Mouse (Mus musculus): ENCODE measurements around the gene Rasl11a.
A peak's percentile ranks its signal among the peaks of the same experiment; 100 is the strongest.

The Rasl11a gene

DNA sequence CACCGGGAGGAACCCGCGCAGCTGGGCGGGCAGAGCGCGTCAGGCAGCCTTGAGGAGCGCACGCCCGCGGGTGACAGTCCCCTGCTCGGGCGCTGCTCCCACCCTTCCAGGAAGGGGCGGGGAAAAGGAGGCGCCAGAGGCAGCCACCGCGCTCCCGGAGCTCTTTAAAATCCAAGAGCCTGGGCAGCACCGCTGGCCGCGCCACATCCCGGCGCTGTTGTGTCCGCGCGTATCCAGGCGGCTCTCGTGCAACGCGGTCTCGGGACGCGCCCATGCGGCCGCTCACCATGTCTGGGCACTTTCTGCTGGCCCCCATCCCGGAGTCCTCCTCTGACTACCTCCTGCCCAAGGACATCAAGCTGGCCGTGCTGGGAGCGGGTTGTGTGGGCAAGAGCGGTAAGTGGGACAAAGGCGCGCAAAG lies at the start of gene Rasl11a:
TSS of gene Rasl11a (plus strand) at position 127 of the 421 bp plus-strand sequence.
- peak; percentile 15 to 24 for DNase-seq

DNA sequence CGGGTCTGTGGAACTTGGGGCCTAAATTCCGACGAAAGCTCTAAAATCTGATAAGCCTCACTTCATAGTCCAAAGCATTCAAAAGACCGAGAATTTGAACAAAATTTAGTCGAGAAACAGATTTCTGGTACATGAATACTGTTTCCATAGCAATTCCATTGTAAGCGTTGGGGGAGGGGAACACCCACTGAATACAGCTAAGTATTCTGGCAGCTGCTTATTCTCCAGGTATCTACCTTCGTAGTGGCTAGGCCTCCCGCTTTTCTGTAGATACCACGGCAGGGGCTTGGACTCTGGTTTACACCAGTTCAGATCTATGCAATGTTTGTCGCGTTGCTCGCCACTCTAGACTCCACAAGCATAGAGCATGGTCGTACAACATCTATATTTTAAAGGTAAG lies 49.1 kb upstream of the Rasl11a start:
- DNase-seq, result no peak

DNA sequence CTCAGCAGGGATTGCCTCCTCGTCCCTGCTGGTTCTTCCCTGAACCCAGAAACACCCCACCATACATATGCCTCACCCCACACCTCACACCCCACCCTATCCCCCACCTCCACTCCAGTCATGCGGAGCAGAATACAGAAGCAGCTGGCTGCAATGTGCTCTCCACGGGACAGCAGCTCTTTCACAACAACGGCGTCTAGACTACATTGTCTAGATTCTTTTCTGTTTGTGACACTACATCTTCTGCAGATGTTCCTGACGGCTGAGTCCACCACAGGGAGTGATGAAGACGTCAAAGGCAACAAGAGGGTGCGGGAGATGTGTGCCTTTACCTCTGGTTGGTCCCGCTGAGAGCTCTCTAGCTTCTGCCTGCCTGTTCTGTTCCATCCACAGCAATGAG lies 46.8 kb upstream of the Rasl11a start:
- DNase-seq, result no peak

DNA sequence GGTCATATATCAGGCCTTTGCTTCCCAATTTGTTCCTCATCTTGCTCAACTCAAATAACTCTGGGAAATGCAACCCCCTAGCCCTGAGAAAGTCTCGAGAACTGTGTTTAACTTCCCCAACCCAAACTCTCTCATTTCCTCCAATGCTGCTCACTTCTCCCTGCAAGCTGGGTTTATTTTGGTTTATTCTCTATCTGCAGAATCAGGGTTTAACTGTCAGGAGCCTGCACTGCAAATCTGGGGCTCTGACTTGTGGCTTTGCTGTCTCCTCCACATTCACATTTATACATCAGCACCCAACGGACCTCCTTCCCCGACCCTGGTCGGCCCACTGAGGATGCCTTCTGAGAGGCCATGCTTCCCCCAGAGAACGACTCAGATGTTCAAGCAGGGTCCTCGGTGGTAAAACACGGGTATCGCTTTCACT lies 38.9 kb upstream of the Rasl11a start:
- DNase-seq, result no peak

DNA sequence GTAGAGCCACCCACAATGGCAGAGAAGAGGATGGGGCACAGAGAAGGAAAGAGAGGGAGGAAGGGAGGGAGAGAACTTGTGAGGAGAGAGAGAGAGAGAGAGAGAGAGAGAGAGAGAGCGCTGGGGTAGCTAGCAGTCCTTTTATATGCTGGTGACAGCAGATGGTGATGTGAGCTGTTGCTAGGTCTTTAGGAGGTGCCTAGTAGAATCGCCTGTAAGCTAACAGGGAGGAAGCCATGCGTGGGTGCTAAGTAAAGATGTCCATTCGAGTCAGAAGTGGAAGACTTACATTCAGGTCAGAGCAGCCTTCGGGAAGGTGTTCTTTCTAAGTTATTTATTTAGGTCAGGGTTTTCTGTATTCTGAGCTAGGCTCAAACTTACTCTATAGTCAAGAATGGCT lies 34.9 kb upstream of the Rasl11a start:
- no peak for DNase-seq

DNA sequence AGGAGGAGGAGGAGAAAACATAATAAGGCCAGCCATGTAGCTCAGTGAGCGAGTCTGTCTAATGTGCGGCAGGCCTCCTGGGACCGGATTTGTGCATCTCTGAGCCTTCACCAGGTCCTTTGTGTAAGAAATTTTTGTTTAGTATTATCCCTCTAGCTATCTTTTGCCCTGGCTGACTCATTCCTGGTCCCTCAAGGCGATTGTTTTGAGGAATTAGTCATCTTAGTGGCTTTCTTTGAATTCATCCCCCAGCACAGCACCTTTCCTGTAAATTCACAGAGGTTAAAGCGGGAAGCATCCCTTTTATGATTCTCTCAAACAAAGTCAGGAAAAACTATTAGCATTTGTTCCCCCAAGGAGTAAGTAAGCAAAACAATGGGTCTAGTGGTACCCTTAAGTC lies 32.0 kb upstream of the Rasl11a start:
- DNase-seq, result no peak

DNA sequence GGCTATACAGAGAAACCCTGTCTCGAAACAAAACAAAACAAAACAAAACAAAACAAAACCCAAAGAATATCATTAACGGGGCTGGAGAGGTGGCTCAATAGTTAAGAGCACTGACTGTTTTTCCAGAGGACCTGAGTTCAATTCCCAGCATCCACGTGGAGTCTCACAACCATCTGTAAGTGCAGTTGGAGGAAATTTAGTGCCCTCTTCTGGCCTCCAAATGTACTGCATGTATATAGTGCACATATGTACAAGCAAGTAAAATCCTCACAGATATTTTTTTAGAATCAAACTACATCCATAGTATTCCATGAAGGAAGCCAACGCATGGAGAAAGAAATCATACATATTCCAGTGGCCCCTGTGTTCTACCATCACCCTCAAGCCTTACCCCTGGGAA lies 31.4 kb upstream of the Rasl11a start:
- no peak for DNase-seq

DNA sequence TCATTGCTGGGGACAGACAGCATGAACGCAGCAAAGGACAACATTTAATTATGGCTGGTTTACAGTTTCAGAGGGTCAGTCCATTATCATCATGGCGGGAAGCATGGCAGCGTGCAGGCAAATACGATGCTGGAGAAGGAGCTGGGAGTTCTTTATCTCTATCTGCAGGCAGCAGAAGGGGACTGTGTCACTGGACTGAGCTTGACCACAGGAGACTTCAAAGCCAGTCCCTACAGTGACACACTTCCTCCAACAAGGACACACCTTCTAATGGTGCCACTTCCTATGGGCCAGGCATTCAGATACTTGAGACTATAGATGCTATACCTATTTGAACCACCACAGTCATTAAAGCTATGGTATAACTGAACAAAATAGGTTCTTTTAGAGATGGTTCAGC lies 29.5 kb upstream of the Rasl11a start:
- no peak for DNase-seq

DNA sequence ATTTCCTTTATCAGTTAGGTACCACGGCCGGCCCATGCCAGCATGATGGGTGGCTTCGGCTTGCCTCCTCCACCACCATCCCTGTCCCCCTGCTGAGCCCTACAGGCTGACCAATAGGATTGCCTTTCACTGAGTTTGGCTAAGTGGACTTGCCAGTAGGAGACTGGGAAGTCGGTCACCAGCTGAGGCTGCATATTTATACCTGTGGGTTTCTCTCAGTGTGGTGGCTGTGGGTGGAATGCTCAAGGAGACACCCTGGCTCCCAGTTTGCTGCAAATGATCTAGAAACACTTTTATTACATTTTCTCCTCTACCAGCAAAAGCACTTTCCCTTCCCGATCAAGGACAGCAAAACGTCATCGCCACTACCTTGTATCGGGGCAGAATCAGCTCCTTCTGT lies 27.3 kb upstream of the Rasl11a start:
- no peak for DNase-seq

DNA sequence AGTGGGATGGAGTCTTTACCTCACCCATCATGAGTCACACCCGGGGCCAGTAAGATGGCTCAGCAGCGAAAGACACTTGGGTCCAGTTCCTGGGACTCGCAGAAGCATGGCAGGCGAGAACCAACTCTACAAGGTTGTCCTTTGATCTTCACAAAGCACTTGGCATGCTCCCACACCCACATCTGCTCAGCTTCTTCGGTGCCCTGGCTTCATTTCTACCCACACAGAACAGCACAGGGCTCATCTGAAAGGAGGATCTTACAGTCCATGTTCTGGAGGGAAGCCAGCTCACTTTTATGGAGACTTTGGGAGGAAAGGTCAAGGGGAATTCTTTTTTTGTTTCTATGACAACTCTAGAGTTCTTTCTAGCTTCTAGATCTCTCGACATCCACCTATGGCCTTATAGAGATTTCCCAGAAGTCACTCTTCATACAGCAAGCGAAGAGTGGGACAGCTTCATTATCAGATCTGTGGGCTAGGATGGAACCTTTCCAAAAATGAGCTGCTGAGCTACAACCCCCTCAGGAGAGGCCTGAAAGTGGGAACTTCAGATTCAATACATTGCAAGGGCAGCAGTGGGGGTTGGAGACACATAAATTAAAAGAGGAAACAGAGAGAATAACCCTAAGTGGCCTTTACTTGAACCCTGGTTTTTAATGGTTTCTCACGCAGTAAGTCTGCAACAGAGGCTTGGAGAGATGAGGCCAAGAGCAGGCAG lies 25.8 kb upstream of the Rasl11a start:
- DNase-seq, result no peak

DNA sequence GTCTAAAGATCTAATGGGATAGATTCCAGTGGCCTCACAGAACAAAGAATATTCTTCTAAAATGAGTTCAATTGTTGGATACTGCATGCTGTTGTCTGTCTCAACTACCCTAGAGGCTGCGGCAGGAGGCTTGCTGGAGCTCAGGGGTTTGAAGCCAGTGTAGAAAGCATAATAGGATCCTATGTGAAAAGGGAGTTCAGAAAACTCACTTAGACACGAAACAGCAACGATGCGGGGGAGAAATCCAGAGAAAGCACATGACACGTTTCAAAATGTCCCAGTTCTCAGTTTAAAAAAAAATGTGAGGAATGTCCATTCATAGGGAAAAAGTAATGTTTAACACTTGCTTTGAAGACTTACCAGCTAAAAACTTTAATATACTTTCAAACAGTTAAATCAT lies 21.9 kb upstream of the Rasl11a start:
- no peak for DNase-seq

DNA sequence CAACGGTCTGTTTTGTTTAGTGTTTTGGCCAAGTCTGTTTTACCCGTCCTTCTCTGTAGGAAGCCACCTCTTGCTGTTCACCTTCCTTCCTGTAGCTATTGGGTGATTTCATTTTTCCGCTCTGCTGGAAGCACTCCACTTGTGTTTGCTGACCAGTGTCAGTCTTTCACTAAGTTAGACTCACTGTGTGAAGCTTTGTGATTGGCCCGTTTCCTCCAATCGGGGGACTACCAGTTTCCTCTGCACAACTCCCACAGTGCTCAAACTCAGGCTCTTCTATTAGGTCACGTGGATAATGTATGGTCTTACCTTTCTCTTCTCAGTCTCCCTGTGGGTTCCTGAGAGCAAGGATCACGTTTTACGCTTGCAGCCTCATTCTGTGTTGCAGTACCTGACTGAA lies 15.3 kb upstream of the Rasl11a start:
- DNase-seq, result peak in 1 of 2 experiments; percentile 25

DNA sequence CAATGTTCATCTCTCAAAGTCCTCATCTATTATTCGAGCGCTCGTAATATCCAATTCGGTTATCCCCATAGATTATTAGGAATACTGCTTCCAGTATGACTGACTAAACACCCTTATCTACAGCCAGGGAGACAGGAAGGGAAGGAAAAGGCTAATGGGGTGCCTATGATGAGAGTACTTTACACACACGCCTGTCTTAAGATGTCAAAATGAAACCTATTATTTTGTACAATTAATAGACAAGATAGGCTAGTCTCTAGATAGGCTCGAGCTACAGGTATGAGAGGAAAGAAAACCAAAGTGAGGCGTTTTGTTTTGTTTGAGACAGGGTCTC lies 12.5 kb upstream of the Rasl11a start:
- DNase-seq, result no peak

DNA sequence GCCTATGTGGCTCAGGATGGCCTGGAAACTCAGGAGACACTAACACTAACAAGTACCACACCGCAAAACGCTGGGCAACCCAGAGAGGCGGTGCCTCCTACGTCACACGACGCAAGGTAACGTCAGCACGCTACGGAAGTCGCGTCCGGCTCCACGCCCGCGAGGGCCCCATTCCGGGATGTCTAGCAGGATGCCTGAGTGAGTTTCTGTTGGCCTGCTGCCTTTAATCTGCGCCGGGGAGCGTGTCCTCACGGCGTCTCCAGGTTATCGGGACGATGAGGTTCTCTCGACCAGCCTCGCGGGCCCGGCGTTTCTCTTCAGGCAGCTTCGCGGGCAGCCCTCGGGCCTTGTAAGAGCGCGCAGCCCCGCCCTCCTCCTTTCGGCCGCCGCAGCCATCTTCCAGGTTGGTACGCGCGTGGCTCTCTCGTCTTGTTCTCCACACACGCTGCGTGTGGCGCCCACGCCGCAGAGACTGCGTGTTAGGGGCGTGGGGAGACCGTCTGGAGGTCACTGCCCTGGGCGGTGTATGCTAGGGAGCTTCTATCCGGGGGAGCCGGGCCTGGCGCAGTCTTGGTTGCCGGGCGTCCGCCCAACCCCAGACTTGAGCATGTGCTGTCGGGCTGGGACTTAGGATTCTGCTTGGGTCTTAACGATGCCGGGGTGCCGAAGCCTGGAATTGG lies 12.0 kb upstream of the Rasl11a start, which contains the start of gene Rpl21:
TSS of gene Rpl21 (plus strand) at position 122 of the 680 bp plus-strand sequence.
- DNase-seq, result peak; percentile 96 to 98

DNA sequence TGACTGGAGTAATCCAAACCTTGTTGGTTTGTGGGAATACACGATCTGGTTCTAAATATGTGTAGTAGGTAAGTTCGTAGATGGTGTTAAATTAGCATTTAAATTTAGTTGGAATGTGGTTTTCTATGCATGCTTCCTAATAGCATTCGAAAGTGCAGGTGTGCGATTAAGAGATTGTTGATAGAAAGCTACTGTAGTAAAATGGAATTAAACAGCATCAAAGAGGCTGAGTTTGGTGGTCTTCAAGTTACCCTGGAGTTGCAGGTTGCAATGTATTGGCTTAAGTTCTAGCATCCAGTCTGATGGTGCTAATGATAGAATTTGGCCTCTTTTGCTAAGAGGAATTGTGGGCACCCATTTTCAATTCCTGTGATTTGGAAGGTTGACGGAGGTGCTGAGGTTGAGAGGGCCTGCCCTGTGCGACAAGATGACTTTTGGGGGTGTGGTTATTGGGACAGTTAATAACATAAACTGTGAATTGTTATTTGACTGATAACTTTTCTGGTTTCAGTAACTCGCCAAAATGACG lies 11.1 kb upstream of the Rasl11a start:
- DNase-seq, result no peak

DNA sequence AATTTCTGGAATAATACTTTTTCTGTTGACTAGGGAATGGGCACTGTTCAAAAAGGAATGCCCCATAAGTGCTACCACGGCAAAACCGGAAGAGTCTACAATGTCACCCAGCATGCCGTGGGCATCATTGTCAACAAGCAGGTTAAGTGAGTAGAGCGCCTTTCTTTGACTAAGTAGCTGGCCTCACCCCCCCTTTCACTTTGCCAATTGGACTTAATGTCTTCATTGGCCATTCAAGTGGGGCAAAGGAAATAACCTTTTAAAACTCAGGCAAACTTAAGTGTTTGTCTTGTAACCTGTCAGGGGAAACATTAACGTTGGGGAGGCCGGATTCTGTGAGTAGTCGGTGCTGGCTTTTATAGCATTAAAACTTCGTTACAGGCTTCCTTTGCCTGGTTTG lies 9.9 kb upstream of the Rasl11a start:
- DNase-seq, result no peak

DNA sequence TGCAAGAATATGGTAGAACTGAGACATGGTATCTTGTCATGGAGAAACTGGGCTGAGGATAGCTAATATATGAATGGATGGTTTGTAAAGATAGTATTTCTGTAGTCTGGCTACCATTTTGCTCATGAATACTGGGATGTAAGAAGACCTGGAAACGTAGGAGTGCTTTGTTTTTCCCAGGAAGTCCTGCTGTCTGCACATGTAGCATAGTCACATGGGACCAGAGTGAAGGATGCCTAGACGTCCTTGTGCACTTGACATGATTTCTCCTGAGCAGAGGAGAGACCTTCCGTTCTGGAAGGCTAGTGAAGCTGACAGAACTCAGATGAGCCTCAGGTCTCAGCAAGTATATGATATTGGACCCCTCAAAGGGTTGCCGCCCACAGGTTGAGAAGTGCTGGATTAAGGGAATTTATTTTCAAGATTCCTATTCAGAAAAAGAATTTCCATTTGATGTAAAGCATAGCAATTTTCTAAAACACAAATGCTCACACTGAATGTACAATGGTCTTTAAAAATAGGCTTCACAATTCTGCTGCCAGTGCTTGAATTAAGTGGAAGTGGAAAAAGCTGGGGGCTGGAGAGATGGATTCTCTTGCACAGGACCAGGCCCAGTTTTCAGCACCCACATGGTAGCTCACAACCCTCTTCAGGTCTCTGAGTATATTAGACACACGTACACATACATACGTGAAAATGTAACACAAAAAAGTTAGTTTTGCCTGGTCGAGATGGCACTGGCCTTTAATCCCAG lies 6.7 kb upstream of the Rasl11a start:
- DNase-seq, result no peak

DNA sequence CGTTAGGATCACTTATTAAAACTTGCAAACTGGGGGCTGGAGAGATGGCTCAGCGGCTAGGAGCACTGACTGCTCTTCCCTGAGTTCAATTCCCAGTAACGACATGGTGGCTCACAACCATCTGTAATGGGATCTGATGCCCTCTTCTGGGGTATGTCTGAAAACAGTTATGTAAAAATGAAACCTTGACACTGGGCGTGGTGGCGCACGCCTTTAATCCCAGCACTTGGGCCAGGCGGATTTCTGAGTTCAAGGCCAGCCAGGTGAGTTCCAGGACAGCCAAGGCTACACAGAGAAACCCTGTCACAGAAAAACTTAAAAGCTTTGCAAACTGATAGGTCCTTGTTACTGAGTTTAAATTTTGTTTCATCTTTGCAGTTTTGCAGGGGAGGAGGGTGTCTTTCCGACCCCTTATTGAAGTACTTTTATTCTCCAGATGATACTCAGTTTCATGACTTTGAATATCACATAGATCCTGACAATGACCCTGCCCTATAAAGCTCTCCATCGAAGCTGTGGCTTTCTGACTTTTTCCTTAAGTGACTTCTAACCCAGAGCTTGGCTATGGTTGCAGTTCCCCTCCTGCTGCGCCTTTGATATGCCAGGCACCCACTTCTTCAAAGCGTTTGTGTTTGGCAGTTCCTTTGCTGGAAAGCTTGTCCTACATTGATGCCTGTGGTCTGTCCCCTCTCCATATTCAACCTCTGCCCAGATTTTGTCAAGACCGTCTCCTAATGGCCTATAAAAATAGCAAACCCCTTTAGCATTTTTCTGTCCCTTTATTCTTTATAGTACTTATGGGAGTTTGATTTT lies 5.8 kb upstream of the Rasl11a start:
- DNase-seq, result no peak

DNA sequence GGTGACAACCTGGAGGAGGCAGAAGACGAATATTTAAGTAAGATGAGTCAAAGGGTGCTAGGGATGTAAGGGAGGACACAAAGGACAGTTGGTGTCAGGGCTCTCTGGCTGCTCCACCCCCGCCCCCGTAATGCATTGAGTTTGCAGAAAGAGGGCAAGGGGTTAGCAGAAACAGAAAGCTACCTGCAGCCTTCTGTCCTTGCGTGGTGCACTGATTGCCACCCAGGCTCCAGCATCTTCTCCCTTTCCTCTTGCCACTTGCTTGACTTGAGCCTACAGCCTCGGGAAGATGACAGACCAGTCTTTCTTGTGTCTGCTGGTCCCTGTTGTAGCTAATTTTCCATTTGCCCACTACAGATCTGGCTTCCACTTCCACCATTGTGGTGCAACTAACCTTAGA lies 5.1 kb upstream of the Rasl11a start:
- DNase-seq, result no peak

DNA sequence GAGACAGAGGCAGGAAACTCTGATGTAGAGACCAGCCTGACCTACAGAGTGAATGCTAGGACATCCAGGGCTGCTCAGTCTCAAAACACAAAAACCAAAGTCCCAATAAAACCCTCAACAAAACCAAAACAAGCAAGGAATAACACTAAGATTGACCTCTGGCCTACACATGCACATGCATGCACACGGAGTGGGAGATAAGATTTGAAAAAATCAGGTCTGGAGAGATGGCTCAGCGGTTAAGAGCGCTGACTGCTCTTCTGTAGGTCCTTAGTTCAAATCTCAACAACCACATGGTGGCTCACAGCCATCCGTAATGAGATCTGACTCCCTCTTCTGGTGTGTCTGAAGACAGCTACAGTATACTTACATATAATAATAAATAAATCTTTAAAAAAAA lies 4.4 kb upstream of the Rasl11a start:
- no peak for DNase-seq

DNA sequence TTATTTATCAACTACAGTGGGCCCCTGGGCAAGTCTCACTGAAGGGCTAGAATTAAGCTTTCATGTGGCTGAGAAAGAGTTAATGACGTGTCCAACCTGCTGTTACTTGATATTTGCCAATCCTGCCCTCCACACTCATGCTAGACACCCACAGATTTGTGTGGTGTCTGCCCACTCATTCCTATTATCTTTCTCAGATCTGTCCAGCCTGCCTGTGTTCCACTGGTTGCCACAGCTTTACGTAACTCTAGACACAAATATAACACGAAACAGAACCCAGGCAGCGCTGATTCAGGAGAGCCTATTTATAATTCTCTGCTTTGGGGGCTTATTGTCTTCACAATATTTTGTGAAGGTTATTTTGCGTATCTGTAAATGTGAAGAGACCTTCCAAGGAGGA lies 3.6 kb upstream of the Rasl11a start:
- no peak for DNase-seq

DNA sequence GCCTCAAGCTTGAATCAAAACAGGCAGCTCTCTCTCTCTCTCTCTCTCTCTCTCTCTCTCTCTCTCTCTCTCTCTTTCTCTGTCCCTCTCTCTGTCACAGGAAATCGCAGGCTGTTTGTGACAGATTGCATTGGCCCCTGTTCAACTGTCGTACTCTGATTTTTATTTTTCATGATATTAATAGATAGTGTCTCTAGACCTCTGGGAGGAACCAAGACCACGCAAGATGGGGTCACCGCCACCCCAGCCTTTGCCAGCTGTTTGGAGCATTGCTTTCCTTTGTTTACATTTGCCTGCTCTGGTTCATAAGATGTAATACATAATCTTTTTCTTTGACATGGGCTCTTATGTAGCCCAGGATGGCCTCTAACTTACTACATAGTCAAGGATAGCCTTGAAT lies 2.9 kb upstream of the Rasl11a start:
- no peak for DNase-seq
